In genomic region chr13:88900046-88900445, GRCm38 (mm10) we compare ENCODE assay signal across 15 mouse cellular contexts.
DNase-seq lines count a peak whose midpoint lies in the region.
"Had no signal": no experiment of that assay in that cellular context is flagged by ENCODE, and none has a peak within 500 bp of the region (broad histone marks: within the 10 kb centered on the region; RNA-seq: fewer than 3 reads in every experiment).

No protein-coding gene starts in this region.

- DNase-seq in cerebellum, adult 9-10 months: peak; percentile 10
- no peak for DNase-seq in cerebellum, postnatal 36 days
- DNase-seq in layer of hippocampus, adult 11-12 months (ENCODE audit: low spot score): peak; percentile 28
- no peak for DNase-seq in layer of hippocampus, postnatal 25 days (ENCODE audit: extremely low spot score in 1 of 2, low spot score in 1 of 2)
- DNase-seq in layer of hippocampus, adult 9-11 months: peak; percentile 59
- no peak for DNase-seq in layer of hippocampus, postnatal 36 days
- DNase-seq in right cerebral cortex, adult 18-20 months: peak; percentile 10
- no peak for DNase-seq in right cerebral cortex, postnatal 4 days
- DNase-seq: adrenal gland, adult 8-10 months; adrenal gland, postnatal 25 days; cerebellum, adult 11 months; cerebellum, postnatal 14 days; gastrocnemius, adult 2 months; gastrocnemius, postnatal 14 days; heart, adult 11 months had no signal

Comparison
In these comparisons a context has a peak if more than half of its experiments do, and no peak if none do; other contexts are left out.
1. DNase-seq: peak in cerebellum, adult 9-10 months (single experiment), layer of hippocampus, adult 11-12 months (single experiment), layer of hippocampus, adult 9-11 months (single experiment) and right cerebral cortex, adult 18-20 months (single experiment); none in cerebellum, postnatal 36 days (0 of 2), layer of hippocampus, postnatal 25 days (0 of 2), layer of hippocampus, postnatal 36 days (0 of 2) and right cerebral cortex, postnatal 4 days (single experiment).